In the genomic region with DNA sequence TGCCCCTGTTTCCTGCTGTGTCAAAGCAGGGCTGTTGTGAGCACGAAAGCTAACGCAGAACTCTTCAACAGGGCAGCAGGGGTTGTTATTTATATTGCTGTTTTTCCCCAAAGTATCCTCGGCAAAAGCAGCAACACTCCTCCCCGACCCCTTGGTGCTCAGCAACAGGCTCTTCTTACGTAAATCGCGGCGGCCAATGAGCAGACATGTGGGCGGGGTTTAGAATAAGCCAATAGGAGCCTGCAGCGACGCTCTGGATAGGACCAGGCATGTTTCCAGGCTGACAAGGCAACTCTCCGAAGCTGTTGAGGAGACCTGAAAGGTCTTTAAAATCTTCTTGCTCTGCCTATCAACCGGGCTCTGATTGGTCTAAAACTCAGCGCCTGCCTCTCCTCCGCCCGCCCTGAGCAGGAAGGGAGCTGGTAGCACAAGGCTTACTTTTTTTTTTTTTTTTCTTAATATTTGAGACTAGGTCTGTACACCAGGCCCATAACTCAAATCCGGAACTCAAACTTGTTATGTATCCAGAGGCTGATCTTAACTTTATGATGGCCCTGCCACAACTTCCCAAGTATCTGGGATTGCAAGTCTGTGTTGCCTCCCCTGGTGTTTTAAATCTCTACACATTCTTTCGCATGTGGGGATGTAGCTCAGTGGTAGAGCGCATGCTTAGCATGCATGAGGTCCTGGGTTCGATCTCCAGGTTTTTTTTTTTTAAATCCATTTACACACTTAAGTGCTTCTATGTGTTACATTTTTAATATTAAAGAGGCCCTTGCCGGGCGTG, we compare ENCODE assay signal across 8 mouse cellular contexts. TPM values are rescaled to one million over a fixed set of nuclear protein-coding genes. Genes with fewer than 3 reads are reported as not detected.
DNase-seq lines count a peak whose midpoint lies in the region; ATAC-seq and TF ChIP-seq lines count a peak whose summit lies in the region.

No protein-coding gene starts in this region.

- peak overlapping the region; percentile 51 for H3K9ac ChIP-seq in kidney, embryonic 15.5 days

- H3K27ac ChIP-seq in bone marrow macrophage, adult 2 months (ENCODE audit: insufficient read depth, low read depth, low read length): peak overlapping the region; percentile 96
- peak overlapping the region; percentile 100 for H3K27ac ChIP-seq in embryonic fibroblast, embryonic 13.5 days (ENCODE audit: insufficient read depth, low read length)
- peak overlapping the region; percentile 76 for H3K27ac ChIP-seq in heart, embryonic 10.5 days
- peak overlapping the region; percentile 90 for H3K27ac ChIP-seq in kidney, embryonic 15.5 days

- WGBS in heart, embryonic 10.5 days: 21% methylated on average over 22 of the region's 22 CpGs
- 21% methylated on average over 22 of the region's 22 CpGs for WGBS in kidney, embryonic 15.5 days

- peaks cover 24% of the 10 kb centered on the region for H3K4me1 ChIP-seq in bone marrow macrophage, adult 2 months (ENCODE audit: control insufficient read depth, insufficient read depth, low read length)
- H3K4me1 ChIP-seq in embryonic fibroblast, embryonic 13.5 days (ENCODE audit: control insufficient read depth, insufficient read depth, low read length): 0 out of 2 replicates have a peak, but pooled peaks cover 2% of the 10 kb centered on the region
- peaks cover 14% of the 10 kb centered on the region for H3K4me1 ChIP-seq in heart, embryonic 10.5 days
- H3K4me1 ChIP-seq in kidney, embryonic 15.5 days: peaks cover 22% of the 10 kb centered on the region

- H3K4me3 ChIP-seq in bone marrow macrophage, adult 2 months (ENCODE audit: insufficient read depth, low read length): peak overlapping the region; percentile 55
- peak overlapping the region; percentile 41 for H3K4me3 ChIP-seq in embryonic fibroblast, embryonic 13.5 days (ENCODE audit: insufficient read depth, low read length)
- peak overlapping the region; percentile 62 for H3K4me3 ChIP-seq in heart, embryonic 10.5 days
- peak overlapping the region; percentile 45 for H3K4me3 ChIP-seq in kidney, embryonic 15.5 days (replicated peaks)

- H3K9me3 ChIP-seq in heart, embryonic 10.5 days: no peaks in the 10 kb centered on the region
- H3K9me3 ChIP-seq in kidney, embryonic 15.5 days (replicated peaks): no peaks in the 10 kb centered on the region

- peak; percentile 93 for ATAC-seq in kidney, embryonic 15.5 days (replicated peaks; ENCODE audit: low FRiP score)
- ATAC-seq in monocyte, adult 5-6 weeks (replicated peaks; ENCODE audit: insufficient number of reproducible peaks, low FRiP score, low TSS enrichment, poor library complexity, severe bottlenecking): peak; percentile 93

- H3K36me3 ChIP-seq in heart, embryonic 10.5 days: no peaks in the 10 kb centered on the region
- no peaks in the 10 kb centered on the region for H3K36me3 ChIP-seq in kidney, embryonic 15.5 days

- no peaks in the 10 kb centered on the region for H3K27me3 ChIP-seq in heart, embryonic 10.5 days (ENCODE audit: insufficient read depth, poor library complexity, severe bottlenecking)
- H3K27me3 ChIP-seq in kidney, embryonic 15.5 days: no peaks in the 10 kb centered on the region

- no peak for TF ChIP-seq CTCF in bone marrow macrophage, adult 2 months (IDR thresholded peaks at IDR 0.05; ENCODE audit: low read depth, low read length)
- no peak for TF ChIP-seq CTCF in embryonic fibroblast, embryonic 13.5 days (IDR thresholded peaks at IDR 0.05; ENCODE audit: borderline replicate concordance, insufficient read depth, low read length)

- TF ChIP-seq POLR2A in bone marrow macrophage, adult 2 months (IDR thresholded peaks at IDR 0.05; ENCODE audit: borderline replicate concordance, low read depth, low read length): no peak
- TF ChIP-seq POLR2A in embryonic fibroblast, embryonic 13.5 days (IDR thresholded peaks at IDR 0.05; ENCODE audit: low read depth, low read length): peak; percentile 92

- H3K4me2 ChIP-seq in kidney, embryonic 15.5 days: peak overlapping the region; percentile 94

- DNase-seq in A20 (ENCODE audit: low read depth, low spot score) (peak; percentile 98), liver (peak; percentile 93)
- peak; percentile 98 for DNase-seq in heart, embryonic 10.5 days (ENCODE audit: low spot score)
- DNase-seq in spleen, postnatal 4 days (ENCODE audit: low spot score in 2 of 2): peak; percentile 89 to 90

RNA-seq across cellular contexts. Expression of a gene that starts 5.3 kb away (rescaled TPM):
- polyA plus RNA-seq in bone marrow macrophage, adult 2 months (2012; ENCODE audit: insufficient read depth, insufficient read length, missing spikeins): 12.8 and 13.8 TPM in 2 replicates
- 55.1 and 58.4 TPM in 2 replicates for polyA plus RNA-seq in embryonic fibroblast, embryonic 13.5 days (2011; ENCODE audit: insufficient read length, low read depth, missing spikeins)
- polyA plus RNA-seq in heart, embryonic 10.5 days (2016; fragmentation: Nextera tagmentation; extraction: Ambion mirVana): 9.6 and 10.1 TPM in 2 replicates
- 19.4 and 20.3 TPM in 2 replicates for polyA plus RNA-seq in kidney, embryonic 15.5 days (2015; fragmentation: Nextera tagmentation; extraction: Ambion mirVana)
- total RNA-seq in monocyte, adult 5-6 weeks (2017): 4.9 to 6.0 TPM (median 5.2 TPM) in 3 replicates

RNA-seq across cellular contexts. Expression of a gene that starts 17.9 kb away (rescaled TPM):
- polyA plus RNA-seq in bone marrow macrophage, adult 2 months (2012; ENCODE audit: insufficient read depth, insufficient read length, missing spikeins): 539 and 589 TPM in 2 replicates
- 352 and 397 TPM in 2 replicates for polyA plus RNA-seq in embryonic fibroblast, embryonic 13.5 days (2011; ENCODE audit: insufficient read length, low read depth, missing spikeins)
- 980 and 1,090 TPM in 2 replicates for polyA plus RNA-seq in heart, embryonic 10.5 days (2016; fragmentation: Nextera tagmentation; extraction: Ambion mirVana)
- polyA plus RNA-seq in kidney, embryonic 15.5 days (2015; fragmentation: Nextera tagmentation; extraction: Ambion mirVana): 1,106 and 1,152 TPM in 2 replicates
- 103 to 180 TPM (median 116 TPM) in 3 replicates for total RNA-seq in monocyte, adult 5-6 weeks (2017)

RNA-seq across cellular contexts. Expression of a gene that starts 19.8 kb away (rescaled TPM):
- polyA plus RNA-seq in bone marrow macrophage, adult 2 months (2012; ENCODE audit: insufficient read depth, insufficient read length, missing spikeins): 140 and 155 TPM in 2 replicates
- polyA plus RNA-seq in embryonic fibroblast, embryonic 13.5 days (2011; ENCODE audit: insufficient read length, low read depth, missing spikeins): 146 and 149 TPM in 2 replicates
- polyA plus RNA-seq in heart, embryonic 10.5 days (2016; fragmentation: Nextera tagmentation; extraction: Ambion mirVana): 143 and 194 TPM in 2 replicates
- polyA plus RNA-seq in kidney, embryonic 15.5 days (2015; fragmentation: Nextera tagmentation; extraction: Ambion mirVana): 166 and 167 TPM in 2 replicates
- 510 to 713 TPM (median 673 TPM) in 3 replicates for total RNA-seq in monocyte, adult 5-6 weeks (2017)

RNA-seq across cellular contexts. Expression of a gene that starts 48.3 kb away (rescaled TPM):
- polyA plus RNA-seq in bone marrow macrophage, adult 2 months (2012; ENCODE audit: insufficient read depth, insufficient read length, missing spikeins): 81.4 and 91.0 TPM in 2 replicates
- polyA plus RNA-seq in embryonic fibroblast, embryonic 13.5 days (2011; ENCODE audit: insufficient read length, low read depth, missing spikeins): not detected in 2 replicates
- polyA plus RNA-seq in heart, embryonic 10.5 days (2016; fragmentation: Nextera tagmentation; extraction: Ambion mirVana): 0.11 and 0.35 TPM in 2 replicates
- polyA plus RNA-seq in kidney, embryonic 15.5 days (2015; fragmentation: Nextera tagmentation; extraction: Ambion mirVana): 0.62 and 1.1 TPM in 2 replicates
- 3.6 to 28.2 TPM (median 24.8 TPM) in 3 replicates for total RNA-seq in monocyte, adult 5-6 weeks (2017)

RNA-seq across cellular contexts. Expression of a gene that starts 51.8 kb away (rescaled TPM):
- polyA plus RNA-seq in bone marrow macrophage, adult 2 months (2012; ENCODE audit: insufficient read depth, insufficient read length, missing spikeins): 6.4 and 8.0 TPM in 2 replicates
- polyA plus RNA-seq in embryonic fibroblast, embryonic 13.5 days (2011; ENCODE audit: insufficient read length, low read depth, missing spikeins): 7.1 and 10.4 TPM in 2 replicates
- polyA plus RNA-seq in heart, embryonic 10.5 days (2016; fragmentation: Nextera tagmentation; extraction: Ambion mirVana): 16.2 and 22.5 TPM in 2 replicates
- polyA plus RNA-seq in kidney, embryonic 15.5 days (2015; fragmentation: Nextera tagmentation; extraction: Ambion mirVana): 25.2 and 25.6 TPM in 2 replicates
- 1.3 to 9.4 TPM (median 8.8 TPM) in 3 replicates for total RNA-seq in monocyte, adult 5-6 weeks (2017)

Comparison
In these comparisons a context has a peak if more than half of its experiments do, and no peak if none do; other contexts are left out.
1. Peak in every context shown above with its lines: DNase-seq, ATAC-seq, H3K4me3 ChIP-seq and H3K27ac ChIP-seq.